Mouse (Mus musculus): ENCODE results near the gene Pcolce.

- TF ChIP-seq CTCF (IDR thresholded peaks at IDR 0.05) (no peak), EP300 (IDR thresholded peaks at IDR 0.05) (no peak)
Observed at GRCm38 (mm10) chr5:137649251-137649650, 35.7 kb upstream of the Pcolce start.

All from lung, postnatal 0 days (tissue).